Mouse (Mus musculus) brain, embryonic 14.5 days (tissue): Measurements from ENCODE around the gene Sorbs2.

Experiments used
- CTCF ChIP-seq: fragments of 200-500 bp; IDR thresholded peaks from 2 replicates; pipeline ENCODE4 v1.5.1; 2012; ENCODE audit warnings: inconsistent platforms, mild to moderate bottlenecking, moderate library complexity, borderline replicate concordance; ENCODE audit not compliant: insufficient read depth, insufficient read length; ENCODE audit errors: extremely low read depth
- POLR2A ChIP-seq: fragments of 200-500 bp; IDR thresholded peaks from 2 replicates; pipeline ENCODE4 v1.6.1; 2012; ENCODE audit warnings: mild to moderate bottlenecking, inconsistent platforms, borderline replicate concordance; ENCODE audit not compliant: poor library complexity, insufficient read depth, insufficient read length, severe bottlenecking; ENCODE audit errors: extremely low read depth

DNA sequence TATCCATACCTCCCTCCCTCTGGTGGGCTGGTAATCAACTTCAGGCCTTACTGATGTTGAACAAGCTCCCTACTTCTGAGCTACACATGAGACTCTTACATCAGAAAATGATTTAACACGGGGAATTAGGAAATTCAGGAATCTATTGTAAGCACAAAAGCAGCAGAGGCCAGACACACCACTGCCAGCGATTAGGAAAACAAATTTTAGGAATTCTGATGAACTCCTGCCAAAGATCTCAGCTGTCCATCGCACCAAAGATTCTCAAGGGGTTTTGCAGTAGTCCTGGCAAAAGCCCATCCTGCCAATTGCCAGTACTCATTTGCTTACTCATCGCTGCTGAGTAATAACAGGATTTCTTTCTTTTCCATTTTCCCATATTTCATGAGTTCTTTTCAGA, 94.4 kb downstream of the Sorbs2 start:
- no peak for TF ChIP-seq POLR2A
- no peak for TF ChIP-seq CTCF
